Mouse (Mus musculus): ENCODE measurements around the gene Ccl6. TPM values are rescaled to one million over a fixed set of nuclear protein-coding genes. Genes with fewer than 3 reads are reported as not detected.

Gene Ccl6
- total RNA-seq, 2 experiments from 2014 or later, result 1.6 to 2.1 TPM

- DNase-seq (ENCODE audit: low spot score in 2 of 2), result no peak
- intact Hi-C loops (cut with DNase I), result no loop called here
These were observed 7.7 kb upstream of the Ccl6 start for GRCm38 (mm10) chr11:83600576-83600975.

GRCm38 (mm10) chr11:83598991-83599390 is 6.1 kb upstream of the Ccl6 start:
- DNase-seq (ENCODE audit: low spot score in 2 of 2), result no peak
- intact Hi-C loops (cut with DNase I), result no loop called here

- DNase-seq (ENCODE audit: low spot score in 2 of 2), result no peak
- intact Hi-C loops (cut with DNase I), result no loop called here
These were observed 5.4 kb upstream of the Ccl6 start for GRCm38 (mm10) chr11:83598207-83598837.

GRCm38 (mm10) chr11:83597796-83598195 is 4.9 kb upstream of the Ccl6 start:
- DNase-seq (ENCODE audit: low spot score in 2 of 2), result no peak

GRCm38 (mm10) chr11:83595669-83596455 is 3.0 kb upstream of the Ccl6 start:
- intact Hi-C loops (cut with DNase I), result no loop called here
- DNase-seq (ENCODE audit: low spot score in 2 of 2), result peak in 1 of 2 experiments; percentile 5

More at GRCm38 (mm10) chr11:83597796-83598195, 4.9 kb upstream of the Ccl6 start:
- intact Hi-C loops (cut with DNase I), result no loop called here

- intact Hi-C loops (cut with DNase I), result no loop called here
- DNase-seq (ENCODE audit: low spot score in 2 of 2), result no peak
These were observed 566 bp upstream of the Ccl6 start for GRCm38 (mm10) chr11:83593453-83593852.

- DNase-seq (ENCODE audit: low spot score in 2 of 2), result no peak
- intact Hi-C loops (cut with DNase I), result no loop called here
These were observed 8.7 kb downstream of the Ccl6 start for GRCm38 (mm10) chr11:83584232-83584631.

- intact Hi-C loops (cut with DNase I), result no loop called here
- DNase-seq (ENCODE audit: low spot score in 2 of 2), result no peak
These were observed 9.5 kb downstream of the Ccl6 start for GRCm38 (mm10) chr11:83583450-83583754.

- intact Hi-C loops (cut with DNase I), result no loop called here
- no peak for DNase-seq (ENCODE audit: low spot score in 2 of 2)
These were observed 10.0 kb downstream of the Ccl6 start for GRCm38 (mm10) chr11:83582626-83583449.

GRCm38 (mm10) chr11:83581626-83582610 is 11.0 kb downstream of the Ccl6 start:
- intact Hi-C loops (cut with DNase I), result no loop called here
- no peak for DNase-seq (ENCODE audit: low spot score in 2 of 2)

GRCm38 (mm10) chr11:83580699-83581232 is 12.1 kb downstream of the Ccl6 start:
- DNase-seq (ENCODE audit: low spot score in 2 of 2), result no peak
- intact Hi-C loops (cut with DNase I), result no loop called here

GRCm38 (mm10) chr11:83578999-83579398 is 13.9 kb downstream of the Ccl6 start:
- intact Hi-C loops (cut with DNase I), result no loop called here
- DNase-seq (ENCODE audit: low spot score in 2 of 2), result no peak

GRCm38 (mm10) chr11:83578186-83578760 is 14.6 kb downstream of the Ccl6 start, which contains the start of gene Ccl9:
Gene Ccl9 (minus strand): TSS chr11:83578636.
- DNase-seq (ENCODE audit: low spot score in 2 of 2), result peak; percentile 10 to 17
- intact Hi-C loops (cut with DNase I), result no loop called here

GRCm38 (mm10) chr11:83576927-83577555 is 15.8 kb downstream of the Ccl6 start:
- intact Hi-C loops (cut with DNase I), result no loop called here
- DNase-seq (ENCODE audit: low spot score in 2 of 2), result no peak

GRCm38 (mm10) chr11:83572834-83573233 is 20.1 kb downstream of the Ccl6 start:
- DNase-seq (ENCODE audit: low spot score in 2 of 2), result no peak
- intact Hi-C loops (cut with DNase I), result no loop called here

- DNase-seq (ENCODE audit: low spot score in 2 of 2), result peak; percentile 15 to 26
- intact Hi-C loops (cut with DNase I), result no loop called here
These were observed 20.7 kb downstream of the Ccl6 start for GRCm38 (mm10) chr11:83572223-83572622.

GRCm38 (mm10) chr11:83570189-83570588 is 22.7 kb downstream of the Ccl6 start:
- DNase-seq (ENCODE audit: low spot score in 2 of 2), result no peak
- intact Hi-C loops (cut with DNase I), result no loop called here

- intact Hi-C loops (cut with DNase I), result no loop called here
These were observed 23.6 kb downstream of the Ccl6 start for GRCm38 (mm10) chr11:83569249-83569648.

More at GRCm38 (mm10) chr11:83569249-83569648, 23.6 kb downstream of the Ccl6 start:
- DNase-seq (ENCODE audit: low spot score in 2 of 2), result no peak
